Mouse (Mus musculus): Measurements from ENCODE around the gene Mpzl2.
"Not testable (repeated sequence)": the region's sequence is repeated elsewhere in the genome, so short reads cannot be mapped to it uniquely, and the experiment has no call there.

Gene Mpzl2

DNA sequence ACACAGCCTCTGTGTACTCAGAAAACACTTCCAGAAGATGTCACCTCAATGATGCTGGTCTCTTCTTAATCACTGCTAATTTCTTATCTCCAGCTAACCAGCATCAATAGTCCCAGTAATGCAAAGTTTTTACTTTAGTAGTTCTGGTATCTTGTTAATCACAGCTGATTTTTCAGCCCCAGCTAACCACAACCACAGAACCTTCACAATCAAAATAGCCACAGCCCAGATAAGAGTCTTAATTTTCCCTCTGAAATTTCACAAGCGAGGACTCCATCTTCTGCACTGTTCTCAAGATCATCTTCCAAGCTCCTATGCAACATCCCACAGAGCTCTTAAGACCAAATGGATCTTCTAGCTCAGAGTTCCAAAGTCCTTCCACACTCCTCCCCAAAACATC, 1.8 kb upstream of the Mpzl2 start:
- not testable (repeated sequence) for DNase-seq

DNA sequence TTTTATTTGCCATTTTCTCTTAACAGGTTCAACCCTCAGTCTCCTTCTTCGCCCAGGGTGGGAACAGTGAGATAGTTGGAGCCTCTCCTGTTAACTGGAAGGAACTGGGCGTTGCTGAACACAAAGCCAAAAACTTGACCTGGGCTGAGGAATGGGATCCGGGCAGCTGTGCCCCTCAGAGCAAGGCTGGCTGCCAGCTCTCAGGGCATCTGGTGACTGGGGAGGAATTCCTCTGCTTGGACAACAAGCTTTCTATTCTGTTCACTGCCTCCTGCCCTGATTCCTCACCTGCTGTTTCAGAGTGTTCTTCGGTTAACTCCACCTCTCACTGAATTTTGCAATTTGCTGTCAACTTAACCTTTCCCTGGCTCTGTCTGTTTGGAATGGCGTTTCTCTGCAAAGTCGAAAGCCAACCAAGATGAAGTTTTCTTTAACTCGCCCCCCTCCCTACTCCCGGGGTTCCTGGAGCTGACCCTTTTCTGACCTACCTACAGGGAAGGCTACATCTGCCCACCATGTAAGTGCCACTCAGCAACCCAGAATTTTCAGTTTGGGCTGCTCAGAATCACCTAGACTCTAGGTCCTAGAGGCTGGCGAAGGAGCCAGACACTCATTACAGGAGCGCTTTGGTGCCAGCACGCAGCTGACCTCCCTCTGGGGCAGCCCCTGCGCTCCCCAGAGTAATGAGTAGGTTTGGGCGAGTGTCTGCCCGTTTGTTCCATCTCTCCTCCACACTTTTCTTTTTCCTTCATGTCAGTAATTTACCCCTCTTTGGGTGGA, 657 bp downstream of the Mpzl2 start:
- DNase-seq = no peak

DNA sequence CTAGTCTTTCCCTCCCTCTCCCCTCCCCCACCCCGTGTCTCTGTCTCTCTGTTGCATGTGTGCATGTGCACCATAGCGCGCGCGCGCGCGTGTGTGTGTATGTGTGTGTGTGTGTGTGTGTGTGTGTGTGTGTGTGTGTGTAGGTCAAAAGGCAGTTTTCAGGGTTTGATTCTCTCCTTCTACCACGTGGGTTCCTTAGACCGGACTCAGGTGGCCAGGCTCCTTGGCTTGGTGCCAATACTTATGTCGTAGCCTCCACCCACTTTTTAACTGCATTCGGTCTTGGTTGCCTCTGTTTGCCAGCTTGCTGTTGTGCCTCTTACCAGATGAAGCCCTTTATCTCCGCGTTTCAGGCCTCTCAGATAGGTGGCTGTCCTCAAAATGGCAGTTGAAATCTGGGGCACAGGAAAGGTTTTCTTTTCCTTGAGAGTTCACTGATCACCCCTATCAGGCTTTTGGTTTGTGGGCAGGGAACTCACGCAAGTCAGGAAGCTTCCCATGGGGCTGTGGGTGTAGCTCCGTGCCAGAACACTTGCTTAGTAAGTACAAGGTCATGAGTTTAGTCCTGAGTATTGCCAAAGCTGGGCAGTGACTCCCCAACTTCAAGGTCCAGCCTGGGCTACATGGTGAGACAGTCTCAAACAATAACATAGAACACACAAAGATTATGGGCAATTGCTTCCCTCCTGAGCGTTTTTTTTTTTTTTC, 1.7 kb downstream of the Mpzl2 start:
- DNase-seq = no peak

DNA sequence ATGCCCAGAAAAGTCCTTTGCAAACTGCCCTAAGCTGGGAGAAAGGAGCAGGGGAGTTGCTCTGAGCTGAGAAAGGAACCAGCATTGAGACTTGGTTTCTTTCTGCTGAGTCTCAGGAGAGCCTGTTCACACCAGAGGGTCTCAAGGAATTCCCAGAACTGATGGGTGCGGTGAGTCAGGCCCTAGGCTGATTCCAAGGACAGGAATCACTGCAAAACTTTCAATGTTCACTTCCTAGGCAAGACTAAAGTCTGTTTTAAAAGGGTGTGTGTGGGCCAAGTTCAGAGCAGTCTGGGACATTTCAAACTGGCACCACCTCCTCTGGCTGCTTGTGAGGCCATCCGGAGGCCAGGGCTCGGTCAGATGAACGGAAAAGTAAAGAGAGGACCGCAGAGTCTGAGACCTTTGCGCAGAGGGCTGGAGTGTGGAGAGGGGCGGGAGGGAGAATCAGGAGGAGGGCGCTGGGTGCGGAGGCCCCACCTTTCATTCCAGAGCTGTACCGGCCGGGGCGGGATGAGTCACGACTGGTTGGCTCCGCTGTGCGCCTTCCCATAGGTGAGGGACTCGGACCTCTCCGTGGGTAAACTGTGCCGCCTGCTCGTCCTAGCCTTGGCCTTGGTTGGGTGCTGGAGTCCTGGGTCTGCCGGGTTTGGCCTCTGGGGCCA, 2.6 kb downstream of the Mpzl2 start:
- DNase-seq = peak; percentile 53

DNA sequence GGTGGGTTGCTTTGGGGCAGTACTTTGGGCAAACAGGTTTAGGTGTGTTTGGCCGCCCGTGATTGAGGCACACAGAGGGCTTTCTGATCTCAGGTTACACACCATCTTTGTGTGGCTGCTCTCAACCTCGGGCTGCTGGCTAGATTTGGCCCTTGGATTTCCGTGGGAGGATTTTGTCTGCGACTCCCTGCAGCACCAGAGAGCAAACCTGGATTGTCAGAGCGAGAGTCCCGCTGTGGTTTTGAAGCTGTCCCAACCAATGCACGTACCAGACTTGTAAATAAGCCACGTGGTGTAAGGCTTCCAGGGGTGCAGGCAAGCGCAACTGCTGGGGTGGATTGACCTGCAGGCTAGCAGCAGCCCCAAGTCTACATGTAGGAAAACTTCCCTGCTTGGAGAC, 3.3 kb downstream of the Mpzl2 start:
- DNase-seq = no peak

DNA sequence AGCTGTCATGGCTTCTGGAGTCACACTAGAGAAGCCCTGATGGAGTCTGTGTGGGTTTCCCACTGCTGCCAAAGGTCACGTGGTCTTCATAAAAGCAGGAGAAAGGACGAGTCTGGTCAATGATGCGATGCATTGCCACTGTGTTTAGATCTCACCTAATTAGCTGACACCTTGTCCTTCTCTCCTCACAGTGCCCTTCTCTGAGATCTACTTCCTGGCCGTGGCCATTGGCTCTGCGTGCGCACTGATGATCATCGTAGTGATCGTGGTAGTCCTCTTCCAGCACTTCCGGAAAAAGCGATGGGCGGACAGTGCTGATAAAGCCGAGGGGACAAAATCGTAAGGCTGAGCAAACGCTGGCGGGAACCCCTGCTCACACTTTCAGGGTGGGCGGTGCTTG, 7.4 kb downstream of the Mpzl2 start:
- DNase-seq = no peak

DNA sequence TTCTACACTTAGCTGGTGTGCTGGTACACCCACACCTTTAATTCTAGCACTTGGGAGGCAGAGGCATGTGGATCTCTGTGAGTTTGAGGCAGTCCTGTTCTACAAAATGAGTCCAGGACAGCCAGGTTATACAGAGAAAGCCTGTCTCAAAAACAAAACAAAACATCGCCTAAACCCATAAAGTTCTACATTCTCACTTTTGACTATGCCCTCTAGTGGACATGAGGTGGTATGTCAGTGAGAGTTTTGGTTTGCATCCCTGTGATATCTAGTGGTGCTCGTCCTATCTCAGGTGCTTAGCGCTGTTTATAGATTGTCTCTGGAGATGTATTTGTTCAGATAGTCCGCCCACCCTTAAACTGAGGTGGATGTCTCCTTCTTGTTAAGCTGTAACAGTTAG, 8.9 kb downstream of the Mpzl2 start:
- peak; percentile 31 for DNase-seq

DNA sequence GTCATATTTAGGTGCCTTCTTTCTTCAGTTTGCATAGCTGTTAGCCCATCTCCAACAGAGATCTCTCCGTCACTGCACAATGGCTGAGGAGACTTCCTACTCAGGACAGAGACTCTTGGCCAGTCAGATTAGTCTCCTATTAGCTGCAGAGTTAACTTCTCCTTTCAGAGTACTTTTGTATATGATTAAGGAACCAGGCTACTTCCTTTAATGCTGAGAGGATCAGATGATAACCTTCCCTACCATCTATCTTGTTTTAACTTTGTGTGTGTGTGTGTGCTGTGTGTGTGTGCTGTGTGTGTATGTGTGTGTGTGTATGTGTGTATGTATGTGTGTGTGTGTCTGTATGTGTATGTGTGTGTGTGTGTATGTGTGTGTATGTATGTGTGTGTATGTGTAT, 10.1 kb downstream of the Mpzl2 start:
- no peak for DNase-seq

DNA sequence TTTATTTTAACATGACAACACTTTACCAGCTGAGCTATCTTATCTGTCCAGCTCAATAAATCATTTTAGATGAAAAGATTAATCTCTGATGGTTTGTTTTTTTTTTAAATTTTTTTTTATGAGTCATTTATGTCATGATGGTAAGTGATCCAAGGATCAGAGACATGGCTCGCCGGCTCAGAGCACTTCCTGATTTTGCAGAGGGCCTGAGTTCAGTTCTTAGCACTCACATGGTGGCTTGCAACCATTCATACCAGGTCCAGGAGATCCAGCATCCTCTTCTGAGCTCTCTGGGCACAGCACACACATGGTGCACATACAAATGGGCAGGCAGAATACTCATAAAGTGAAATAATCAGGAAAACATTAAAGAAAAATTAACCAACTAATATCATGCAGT, 10.7 kb downstream of the Mpzl2 start:
- DNase-seq = no peak

DNA sequence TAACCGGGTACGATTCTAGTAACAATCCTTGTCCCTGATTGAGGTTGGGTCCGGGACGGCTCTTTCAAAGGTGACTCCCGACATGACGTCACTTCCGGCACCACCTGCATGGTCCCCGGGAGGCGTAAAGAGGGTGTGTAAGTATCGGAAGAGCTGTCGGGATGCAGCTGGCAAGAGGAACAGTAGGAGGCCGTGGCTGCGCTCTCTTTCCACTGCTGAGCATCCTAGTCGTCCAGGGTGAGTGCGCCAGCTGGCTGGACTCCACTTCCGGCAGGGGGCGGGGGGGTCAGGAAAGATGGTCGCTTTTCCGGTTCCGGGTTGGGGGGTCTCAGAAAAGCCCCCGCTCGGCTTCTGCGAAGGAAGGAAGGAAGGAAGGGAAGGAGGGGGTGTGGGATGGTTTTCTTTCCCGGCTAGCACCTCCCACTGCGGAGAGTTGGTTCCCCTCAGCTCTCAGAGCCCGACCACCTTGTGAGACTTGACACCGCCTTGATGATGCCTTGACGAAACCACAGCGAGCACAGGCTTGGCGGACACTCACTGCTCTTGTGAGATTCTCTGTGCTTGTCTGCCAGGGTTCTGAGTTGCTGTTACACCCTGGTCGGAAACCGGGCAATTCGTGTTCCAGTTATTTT, 15.6 kb downstream of the Mpzl2 start, which contains the start of gene Mpzl3:
TSS of gene Mpzl3 (plus strand) at position 105 of the 632 bp plus-strand sequence.
- DNase-seq = peak; percentile 82

DNA sequence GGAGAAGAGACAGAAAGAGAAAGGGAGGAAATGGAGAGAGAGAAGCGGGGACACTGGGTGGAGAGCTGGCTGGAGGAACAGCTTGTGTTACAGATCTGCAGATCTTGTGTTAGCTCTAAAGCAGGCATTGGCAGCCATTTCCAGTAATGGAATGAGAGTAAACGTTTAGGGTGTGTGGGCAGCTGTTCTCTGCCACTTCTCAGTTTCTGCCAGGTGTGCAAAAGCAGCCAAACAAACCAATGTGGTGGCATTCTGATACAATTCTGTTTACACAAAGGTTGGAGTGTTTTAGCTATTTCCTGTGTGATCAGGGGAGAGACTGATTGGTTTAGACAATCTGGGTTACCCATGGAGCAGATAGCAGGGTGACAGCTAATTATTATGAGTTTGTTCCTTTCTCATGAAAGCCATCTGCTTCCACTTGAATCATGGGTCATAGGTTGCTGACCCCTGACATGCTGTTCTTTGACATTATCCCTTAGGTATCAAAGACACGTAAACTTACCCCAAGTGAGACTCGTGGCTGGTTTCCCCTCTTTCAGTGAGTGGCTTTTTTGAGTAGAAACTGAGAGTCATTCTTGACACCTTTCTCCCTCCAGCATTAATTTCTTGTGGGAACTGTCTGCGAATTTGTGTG, 18.8 kb downstream of the Mpzl2 start:
- no peak for DNase-seq

- no peak for DNase-seq
Observed at GRCm38 (mm10) chr9:45060151-45060550, 20.6 kb downstream of the Mpzl2 start.

- DNase-seq = no peak
Observed at GRCm38 (mm10) chr9:45062677-45063076, 23.1 kb downstream of the Mpzl2 start.

DNA sequence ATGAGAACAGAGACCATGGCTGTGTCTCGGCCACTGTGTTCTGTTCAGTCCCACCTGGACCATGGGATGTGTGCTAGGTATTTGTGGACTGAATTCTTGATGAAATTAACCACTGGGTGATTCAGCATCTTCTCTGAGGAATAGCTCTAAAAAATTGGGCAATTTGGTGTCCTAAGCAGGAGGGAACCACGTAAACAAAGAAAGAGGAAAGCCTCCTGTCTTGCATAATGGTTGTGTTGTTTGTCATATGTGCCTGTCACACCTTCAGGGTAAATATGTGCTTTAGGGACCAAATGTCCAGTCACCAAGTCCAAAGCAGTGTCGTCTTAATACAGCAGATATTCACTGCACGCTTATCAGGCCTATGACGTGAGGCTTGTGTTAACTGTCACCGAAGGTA, 24.8 kb downstream of the Mpzl2 start:
- DNase-seq = no peak

DNA sequence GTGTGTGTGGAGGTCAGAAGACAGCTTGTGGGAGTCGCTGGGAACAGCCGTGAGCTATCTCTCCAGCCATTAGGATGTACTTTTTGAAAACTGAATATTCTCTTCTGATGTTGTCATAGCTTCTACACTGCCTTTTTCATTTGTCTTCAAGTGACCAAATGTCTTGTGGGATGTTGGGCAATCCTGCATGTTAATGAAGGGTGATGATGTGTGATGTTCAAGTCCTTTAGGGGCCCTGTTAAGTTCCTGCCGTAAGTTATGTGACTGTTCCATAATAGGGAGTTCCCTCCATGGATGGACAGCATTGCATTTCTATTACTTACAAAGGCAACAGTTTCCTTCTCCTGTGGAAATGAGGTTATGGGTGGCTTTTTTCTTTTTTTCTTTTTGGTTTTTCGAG, 27.1 kb downstream of the Mpzl2 start:
- DNase-seq = no peak

DNA sequence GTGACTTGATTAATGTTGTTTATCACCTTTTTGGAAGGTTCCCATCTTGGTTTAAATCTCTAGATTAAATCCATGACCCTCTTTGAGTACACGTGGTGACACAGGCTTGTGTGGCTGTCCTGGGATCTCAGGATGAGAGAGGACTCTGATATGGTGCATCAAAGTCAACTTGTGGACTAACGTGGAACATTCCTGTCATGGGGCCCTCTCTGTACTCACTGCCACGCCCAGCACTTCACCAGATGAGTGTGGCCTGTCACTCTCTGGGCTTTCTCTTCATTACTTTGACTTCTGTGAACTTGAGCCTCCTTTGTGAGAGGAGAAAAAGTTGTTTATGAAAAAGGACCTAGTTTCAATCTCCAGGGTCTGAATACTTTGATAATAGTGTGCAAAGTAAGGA, 32.2 kb downstream of the Mpzl2 start:
- no peak for DNase-seq

- no peak for DNase-seq
Observed at GRCm38 (mm10) chr9:45077859-45078258, 38.3 kb downstream of the Mpzl2 start.

- no peak for DNase-seq
Observed at GRCm38 (mm10) chr9:45079011-45079410, 39.4 kb downstream of the Mpzl2 start, which contains the start of gene Jaml. Jaml (plus strand) TSS chr9:45079183.

GRCm38 (mm10) chr9:45083132-45083531, 43.5 kb downstream of the Mpzl2 start:
- no peak for DNase-seq

DNA sequence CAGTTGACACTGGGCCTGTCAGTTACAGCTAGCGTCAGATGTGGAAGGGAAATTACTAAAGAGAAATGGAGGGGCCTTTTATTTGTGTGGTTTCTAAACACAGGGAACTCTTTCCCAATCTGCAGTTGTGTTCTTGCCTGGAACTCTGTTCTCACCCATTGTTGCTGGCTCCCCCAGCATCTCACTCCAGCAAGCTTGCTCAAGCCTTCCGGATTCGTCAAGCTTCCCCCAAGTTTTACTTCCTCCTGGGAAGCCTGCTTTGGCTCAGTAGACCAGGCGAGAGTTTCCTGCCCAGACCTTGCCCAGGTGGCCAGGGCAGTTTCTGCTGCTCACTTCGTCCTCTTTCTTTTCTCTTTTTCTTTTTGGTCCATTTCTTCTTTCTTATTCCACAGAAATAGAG, 45.0 kb downstream of the Mpzl2 start:
- DNase-seq = no peak

DNA sequence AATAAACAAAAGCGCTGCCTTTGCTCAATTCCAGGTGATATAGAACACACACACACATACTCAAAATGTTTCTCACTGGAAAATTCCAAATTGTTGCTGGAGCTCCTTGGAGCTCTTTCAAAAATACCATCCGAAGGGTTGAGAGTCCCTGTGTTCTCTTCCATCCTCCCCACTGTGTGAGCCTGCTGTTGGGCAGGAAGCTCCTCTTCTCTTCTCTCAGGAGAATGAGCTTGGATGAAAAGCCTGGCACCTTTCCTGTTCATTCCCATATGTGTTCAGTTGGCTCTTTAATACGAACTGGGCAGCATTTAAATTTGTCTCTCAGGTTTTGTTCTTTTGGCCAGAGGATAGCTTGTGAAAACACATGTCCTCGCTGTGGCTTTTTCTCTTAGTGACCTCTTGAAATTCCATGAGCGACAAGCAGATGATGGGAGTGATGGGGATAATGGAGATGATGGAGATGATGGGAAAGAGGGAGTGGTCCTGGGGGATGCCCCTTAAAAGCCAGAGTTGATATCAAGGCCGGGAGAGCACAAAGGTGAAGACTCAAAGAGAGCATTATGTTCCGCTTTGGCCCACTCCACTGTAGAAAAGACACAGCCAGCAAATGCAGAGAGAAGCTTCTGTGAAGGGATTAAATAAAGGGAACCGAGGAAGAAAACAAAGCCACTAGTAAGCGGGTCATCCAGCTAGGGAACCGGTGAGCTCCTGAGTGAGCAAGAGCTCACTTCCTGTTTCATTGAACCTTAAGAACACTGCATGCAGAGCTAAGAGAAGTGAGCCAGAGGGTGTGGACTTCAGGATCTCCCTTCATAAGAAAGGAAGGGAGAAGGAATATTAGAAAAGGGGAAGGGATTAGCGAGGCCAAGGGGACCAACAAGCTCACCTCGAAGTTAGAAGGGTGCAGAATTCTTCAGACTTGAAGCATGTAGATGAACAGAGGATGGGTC, 46.4 kb downstream of the Mpzl2 start:
- DNase-seq = no peak

GRCm38 (mm10) chr9:45088040-45088439, 48.4 kb downstream of the Mpzl2 start:
- DNase-seq = no peak

Measured in lung, postnatal 14 days (tissue).